Mouse (Mus musculus) frontal cortex, postnatal 14 days (tissue): ENCODE data around the gene Ppp2r2c.

Experiments
- DNase-seq, 2 experiments: peaks; one replicate each; pipeline ENCODE4 v3.0.0; 2022; ENCODE audit warnings: low spot score in 2 of 2

Ppp2r2c gene

GRCm38 (mm10) chr5:36897999-36898398 is 29.7 kb downstream of the Ppp2r2c start:
- DNase-seq = no peak

- DNase-seq = no peak
Observed at GRCm38 (mm10) chr5:36898415-36899109, 30.2 kb downstream of the Ppp2r2c start.

- DNase-seq = no peak
Observed at GRCm38 (mm10) chr5:36899392-36899791, 31.1 kb downstream of the Ppp2r2c start.

GRCm38 (mm10) chr5:36900189-36900619 is 31.9 kb downstream of the Ppp2r2c start:
- no peak for DNase-seq

- no peak for DNase-seq
Observed at GRCm38 (mm10) chr5:36902807-36903206, 34.5 kb downstream of the Ppp2r2c start.

GRCm38 (mm10) chr5:36904131-36904530 is 35.8 kb downstream of the Ppp2r2c start:
- DNase-seq = no peak

GRCm38 (mm10) chr5:36904703-36905102 is 36.4 kb downstream of the Ppp2r2c start:
- no peak for DNase-seq

GRCm38 (mm10) chr5:36905216-36905615 is 36.9 kb downstream of the Ppp2r2c start:
- DNase-seq = no peak

GRCm38 (mm10) chr5:36907695-36908094 is 39.4 kb downstream of the Ppp2r2c start:
- DNase-seq = no peak

- DNase-seq = no peak
Observed at GRCm38 (mm10) chr5:36909545-36909944, 41.2 kb downstream of the Ppp2r2c start.

GRCm38 (mm10) chr5:36910980-36911379 is 42.7 kb downstream of the Ppp2r2c start:
- DNase-seq = no peak

GRCm38 (mm10) chr5:36911759-36912352 is 43.5 kb downstream of the Ppp2r2c start:
- DNase-seq = no peak

- no peak for DNase-seq
Observed at GRCm38 (mm10) chr5:36912602-36913310, 44.4 kb downstream of the Ppp2r2c start.

- DNase-seq = no peak
Observed at GRCm38 (mm10) chr5:36915256-36915655, 46.9 kb downstream of the Ppp2r2c start.

- no peak for DNase-seq
Observed at GRCm38 (mm10) chr5:36916581-36916980, 48.3 kb downstream of the Ppp2r2c start.

GRCm38 (mm10) chr5:36917245-36917644 is 48.9 kb downstream of the Ppp2r2c start:
- no peak for DNase-seq

GRCm38 (mm10) chr5:36918016-36918415 is 49.7 kb downstream of the Ppp2r2c start:
- DNase-seq = no peak

- no peak for DNase-seq
Observed at GRCm38 (mm10) chr5:36920072-36920471, 51.8 kb downstream of the Ppp2r2c start.

GRCm38 (mm10) chr5:36921871-36922270 is 53.6 kb downstream of the Ppp2r2c start:
- no peak for DNase-seq

GRCm38 (mm10) chr5:36922811-36923210 is 54.5 kb downstream of the Ppp2r2c start:
- DNase-seq = no peak

GRCm38 (mm10) chr5:36923826-36924700 is 55.8 kb downstream of the Ppp2r2c start:
- no peak for DNase-seq

GRCm38 (mm10) chr5:36928701-36929100 is 60.4 kb downstream of the Ppp2r2c start:
- DNase-seq = no peak
